Mouse (Mus musculus) ovary, postnatal 36 days (tissue): ENCODE results near the gene Tgfbr1.

Source experiments
- DNase-seq: peaks from one replicate; pipeline ENCODE4 v3.0.0; 2022; ENCODE audit warnings: low spot score, mixed read lengths

Tgfbr1 gene

GRCm38 (mm10) chr4:47422194-47422593 lies 69.2 kb downstream of the Tgfbr1 start:
- no peak for DNase-seq

GRCm38 (mm10) chr4:47422946-47423345 lies 69.9 kb downstream of the Tgfbr1 start:
- DNase-seq = no peak

- no peak for DNase-seq
These were observed 71.4 kb downstream of the Tgfbr1 start for GRCm38 (mm10) chr4:47424376-47424775.

- DNase-seq = no peak
These were observed 72.3 kb downstream of the Tgfbr1 start for GRCm38 (mm10) chr4:47425247-47425830.

- DNase-seq = no peak
These were observed 74.6 kb downstream of the Tgfbr1 start for GRCm38 (mm10) chr4:47427606-47428005.

- DNase-seq = no peak
These were observed 77.5 kb downstream of the Tgfbr1 start for GRCm38 (mm10) chr4:47430557-47430956.

- DNase-seq = no peak
These were observed 78.1 kb downstream of the Tgfbr1 start for GRCm38 (mm10) chr4:47431081-47431480.

- DNase-seq = no peak
These were observed 79.7 kb downstream of the Tgfbr1 start for GRCm38 (mm10) chr4:47432766-47433165.

- DNase-seq = no peak
These were observed 82.1 kb downstream of the Tgfbr1 start for GRCm38 (mm10) chr4:47435131-47435530.

GRCm38 (mm10) chr4:47435566-47436360 lies 82.7 kb downstream of the Tgfbr1 start:
- DNase-seq = no peak

GRCm38 (mm10) chr4:47437365-47438340 lies 84.6 kb downstream of the Tgfbr1 start:
- DNase-seq = peak; percentile 82

- DNase-seq = no peak
These were observed 85.9 kb downstream of the Tgfbr1 start for GRCm38 (mm10) chr4:47438956-47439355.

GRCm38 (mm10) chr4:47440951-47441350 lies 87.9 kb downstream of the Tgfbr1 start:
- no peak for DNase-seq

- no peak for DNase-seq
These were observed 95.5 kb downstream of the Tgfbr1 start for GRCm38 (mm10) chr4:47448526-47448925.

GRCm38 (mm10) chr4:47449116-47449515 lies 96.1 kb downstream of the Tgfbr1 start:
- DNase-seq = no peak

- no peak for DNase-seq
These were observed 96.8 kb downstream of the Tgfbr1 start for GRCm38 (mm10) chr4:47449586-47450522.
